Mouse (Mus musculus): ENCODE results near the gene Lmo7.

The Lmo7 gene

DNA sequence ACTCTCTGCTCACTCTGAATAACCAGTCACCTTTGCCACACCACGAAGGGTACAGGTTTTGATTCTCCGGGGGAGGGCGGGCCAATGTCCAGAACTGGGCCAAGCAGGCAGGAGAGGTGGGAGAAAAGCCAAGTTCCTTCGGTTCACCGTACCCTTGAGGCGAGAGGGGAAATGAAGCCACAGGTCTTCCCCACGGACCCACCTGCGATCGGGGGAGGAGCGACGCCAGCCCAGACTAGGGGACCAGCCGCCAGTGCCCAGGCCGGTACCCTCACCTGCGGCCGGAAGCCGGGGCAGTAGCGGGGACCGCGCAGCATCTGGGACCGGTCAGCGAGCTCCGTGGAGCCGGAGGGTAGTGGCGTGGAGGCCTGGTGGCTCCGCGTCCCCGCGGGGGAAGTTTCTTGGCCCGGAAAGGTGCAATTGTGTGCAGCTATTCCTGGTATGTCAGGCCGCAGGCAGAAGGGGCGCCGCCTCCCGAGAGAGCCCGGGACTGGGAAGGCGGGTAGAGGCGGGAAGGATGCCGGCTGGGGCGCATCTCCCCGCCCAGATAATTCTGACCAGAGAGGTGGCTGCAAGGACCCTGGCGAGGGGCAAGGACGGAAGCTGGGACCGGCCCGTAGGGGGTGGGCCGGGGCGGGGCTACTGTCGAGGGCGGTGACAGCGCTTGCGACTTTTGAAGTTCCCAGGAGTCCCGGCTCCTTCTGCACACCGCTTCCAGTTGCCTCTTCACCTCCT is at the start of gene Lmo7, which contains the start of gene Gm9922:
Gene Lmo7, plus strand, starts transcription at position 721 of the 735 bp plus-strand sequence.
Gene Gm9922, minus strand, starts transcription at position 578 of the 735 bp plus-strand sequence.
- peak; percentile 70 for DNase-seq (ENCODE audit: low spot score)

DNA sequence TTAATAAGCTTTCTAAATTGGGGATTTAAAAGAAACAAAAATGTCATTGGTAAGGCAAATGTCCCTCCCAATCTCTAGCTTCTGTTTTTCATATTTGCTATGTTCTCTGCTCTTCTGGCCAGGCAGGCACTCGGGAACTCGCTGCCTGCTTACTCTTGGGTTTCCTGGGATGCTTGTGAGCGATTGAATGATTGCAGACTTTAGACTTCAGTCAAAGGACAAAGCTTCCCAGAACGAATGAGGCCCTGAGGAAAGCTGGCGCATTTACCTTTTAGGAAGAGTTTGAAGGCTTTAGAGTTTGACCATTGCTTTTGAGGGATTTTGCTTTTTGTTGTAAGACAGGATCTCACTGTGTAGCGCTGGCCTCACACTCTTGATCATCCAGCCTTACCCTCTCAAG is 42.1 kb upstream of the Lmo7 start:
- DNase-seq (ENCODE audit: low spot score) = no peak

DNA sequence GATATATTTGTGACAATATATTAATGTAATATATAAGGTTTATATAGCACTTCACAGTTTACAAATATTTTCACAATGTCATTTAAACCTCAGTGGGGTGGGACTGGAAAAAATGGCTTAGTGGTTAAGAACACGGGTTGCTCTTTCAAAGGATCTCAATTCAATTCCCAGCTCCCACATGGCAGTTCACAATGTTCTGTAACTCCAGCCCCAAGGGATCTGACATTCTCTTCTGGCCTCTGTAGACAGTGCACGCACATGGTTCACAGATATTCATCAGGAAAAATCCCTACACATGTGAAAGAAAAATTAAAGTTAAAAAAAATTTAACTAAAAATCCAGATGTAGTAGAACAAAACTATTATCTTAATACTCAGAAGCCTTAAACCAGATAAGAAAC is 41.4 kb upstream of the Lmo7 start:
- no peak for DNase-seq (ENCODE audit: low spot score)

DNA sequence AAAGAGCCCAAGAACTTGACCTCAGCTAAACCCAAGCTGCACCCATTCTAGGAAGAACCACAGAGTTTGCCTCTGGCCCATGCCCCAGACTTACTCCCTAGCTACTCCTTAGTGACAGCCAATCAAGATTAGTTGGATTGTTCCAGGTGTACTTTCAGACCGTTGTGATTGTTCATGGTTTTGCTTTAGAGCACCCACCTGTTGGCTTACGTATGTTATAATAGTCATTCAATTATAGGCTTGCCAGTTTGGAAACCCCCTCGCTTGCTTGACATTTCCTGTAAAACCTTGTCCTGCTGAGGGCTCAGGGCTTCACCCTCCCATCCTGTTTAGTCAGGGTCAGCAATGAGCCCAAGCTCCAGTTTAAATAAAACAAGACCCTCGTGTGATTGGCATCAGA is 25.3 kb upstream of the Lmo7 start:
- DNase-seq (ENCODE audit: low spot score) = no peak

DNA sequence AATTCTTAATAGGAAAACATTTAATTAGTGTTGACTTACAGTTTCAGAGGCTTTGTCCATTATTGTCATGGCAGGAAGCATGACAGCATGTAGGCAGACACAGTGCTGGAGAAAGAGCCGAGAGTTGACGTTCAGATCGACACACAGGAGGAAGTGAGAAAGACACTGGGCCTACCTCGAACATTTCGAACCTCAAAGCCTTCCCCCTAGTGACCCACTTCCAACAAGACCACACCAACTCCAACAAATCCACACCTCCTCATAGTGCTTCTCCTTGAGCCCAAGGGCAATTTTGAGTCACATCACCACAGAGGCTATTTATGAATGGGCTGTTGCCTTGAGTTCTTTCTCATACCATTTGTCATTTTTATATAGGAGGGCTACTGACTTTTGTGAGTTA is 22.7 kb upstream of the Lmo7 start:
- no peak for DNase-seq (ENCODE audit: low spot score)

DNA sequence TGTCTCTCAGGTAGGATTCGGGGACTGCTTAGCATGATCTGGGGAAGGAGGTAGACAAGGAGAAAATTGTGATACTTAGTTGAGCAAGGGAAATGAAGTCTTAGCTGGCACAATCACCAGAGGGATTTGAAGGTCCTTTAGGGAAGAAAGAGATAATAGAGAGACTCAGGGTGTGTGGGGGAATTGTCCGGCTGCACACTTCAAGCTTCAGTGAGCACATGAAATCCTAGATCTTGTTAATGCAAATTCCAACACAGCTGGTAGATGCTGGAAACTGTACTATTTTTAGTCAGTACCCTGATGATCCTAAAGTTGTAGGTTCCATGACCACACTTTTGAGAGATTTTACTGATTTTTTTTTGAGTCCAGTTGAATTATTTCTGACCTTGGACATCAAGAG is 15.3 kb upstream of the Lmo7 start:
- no peak for DNase-seq (ENCODE audit: low spot score)

DNA sequence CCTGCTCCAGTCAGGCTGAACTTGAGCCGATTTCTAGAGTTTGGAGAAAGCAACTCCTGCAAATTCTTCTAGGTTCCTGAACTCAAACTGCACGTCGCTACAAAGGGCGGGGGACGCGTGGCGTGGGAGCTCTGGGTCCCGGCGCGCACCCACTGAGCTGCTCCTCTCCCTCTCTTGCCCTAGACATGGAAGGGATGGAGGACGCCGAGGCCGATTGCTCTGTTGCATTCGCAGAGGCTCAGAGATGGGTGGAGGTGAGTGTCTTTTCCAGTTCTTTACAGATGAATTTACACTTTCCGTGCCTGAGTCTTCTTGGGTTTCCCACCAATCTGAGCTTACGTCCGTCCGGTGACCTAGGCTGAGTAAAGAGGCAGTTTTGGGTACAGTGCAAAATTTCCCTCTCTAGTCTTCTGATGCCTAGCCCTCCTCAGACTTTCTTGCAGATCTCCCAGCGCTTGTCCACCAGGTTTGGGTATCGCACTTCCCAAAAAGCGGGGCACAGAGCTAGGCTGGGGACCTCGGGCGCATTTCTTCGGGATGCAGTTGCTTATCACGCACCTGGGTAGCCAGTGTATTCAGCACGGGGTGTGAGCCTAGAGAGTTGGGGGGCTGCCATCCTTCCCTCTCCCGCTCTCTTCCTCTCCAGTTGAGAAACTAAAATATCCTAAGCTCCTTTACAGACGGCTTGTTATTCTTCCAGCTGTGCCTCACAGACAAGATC is 375 bp downstream of the Lmo7 start:
- no peak for DNase-seq (ENCODE audit: low spot score)

DNA sequence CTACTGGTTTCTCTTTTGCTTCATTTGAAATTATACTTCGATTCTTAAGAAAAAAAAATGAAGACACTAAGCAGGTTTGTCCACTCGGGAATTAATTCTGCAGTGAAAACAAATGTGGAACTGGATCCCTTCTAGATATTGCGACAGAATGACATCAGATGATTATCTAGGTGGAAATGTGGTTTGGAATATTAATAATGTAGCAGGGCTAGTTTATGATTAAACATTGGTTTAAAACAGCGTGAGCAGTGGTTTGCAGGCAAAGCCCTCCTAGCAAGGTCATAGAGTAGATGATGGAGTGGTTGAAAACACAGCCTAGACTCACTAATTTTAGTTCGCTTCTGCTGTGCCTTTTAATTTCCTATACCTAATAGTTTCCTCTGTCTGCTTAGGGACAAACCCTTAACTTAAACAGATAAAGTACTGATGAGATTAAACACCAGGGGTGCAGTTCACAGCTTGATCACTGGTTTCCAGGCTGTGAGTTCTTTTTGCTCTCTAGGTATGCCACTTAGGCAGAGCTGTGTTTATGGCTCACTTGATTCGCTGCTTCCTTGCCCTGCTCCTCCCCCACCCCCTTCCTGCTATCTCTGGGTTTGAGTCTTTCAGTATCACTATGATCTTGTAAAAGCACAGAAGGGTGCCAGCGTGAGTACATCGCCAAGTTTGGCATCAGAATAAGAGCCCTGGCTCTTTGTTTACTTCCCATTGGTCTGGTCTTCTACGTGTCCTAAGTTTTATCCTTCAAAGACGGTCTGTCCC is 4.0 kb downstream of the Lmo7 start:
- DNase-seq (ENCODE audit: low spot score) = no peak

DNA sequence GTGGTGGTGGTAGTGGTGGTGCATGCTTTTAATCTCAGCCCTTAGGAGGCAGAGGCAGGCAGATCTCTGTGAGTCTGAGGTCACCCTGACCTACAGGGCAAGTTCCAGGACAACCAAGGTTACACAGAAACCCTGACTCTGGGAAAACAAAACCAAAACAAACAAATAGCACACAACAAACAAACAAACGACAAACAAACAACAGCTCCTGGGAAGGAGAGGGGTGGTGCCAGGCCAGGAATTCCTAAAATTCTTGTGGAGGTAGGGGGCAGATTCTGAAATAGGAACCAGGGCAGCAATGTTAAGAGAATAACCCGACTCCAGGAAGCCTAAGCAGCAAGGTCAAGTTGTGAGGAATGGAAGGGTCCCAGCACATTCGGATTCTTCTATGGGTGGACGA is 7.7 kb downstream of the Lmo7 start:
- DNase-seq (ENCODE audit: low spot score) = no peak

DNA sequence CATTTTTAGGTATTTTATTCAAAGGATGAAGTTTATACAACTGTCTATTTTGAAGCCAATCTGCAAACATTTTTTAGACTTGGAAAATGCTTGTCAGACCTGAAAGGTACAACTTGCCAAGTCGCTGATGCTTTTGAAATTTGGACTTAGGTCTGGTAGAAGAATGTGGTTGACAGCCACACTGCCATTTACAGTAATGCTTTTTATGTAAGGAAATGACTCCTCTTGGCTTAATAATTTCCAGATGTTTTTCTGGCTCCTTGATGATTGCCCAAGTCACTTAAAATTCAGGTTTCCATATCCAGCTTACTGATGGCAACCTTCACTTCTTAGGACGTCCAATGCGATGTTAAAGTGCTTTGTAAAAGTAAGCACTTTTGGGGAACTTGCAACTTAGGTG is 16.9 kb downstream of the Lmo7 start:
- DNase-seq (ENCODE audit: low spot score) = no peak

DNA sequence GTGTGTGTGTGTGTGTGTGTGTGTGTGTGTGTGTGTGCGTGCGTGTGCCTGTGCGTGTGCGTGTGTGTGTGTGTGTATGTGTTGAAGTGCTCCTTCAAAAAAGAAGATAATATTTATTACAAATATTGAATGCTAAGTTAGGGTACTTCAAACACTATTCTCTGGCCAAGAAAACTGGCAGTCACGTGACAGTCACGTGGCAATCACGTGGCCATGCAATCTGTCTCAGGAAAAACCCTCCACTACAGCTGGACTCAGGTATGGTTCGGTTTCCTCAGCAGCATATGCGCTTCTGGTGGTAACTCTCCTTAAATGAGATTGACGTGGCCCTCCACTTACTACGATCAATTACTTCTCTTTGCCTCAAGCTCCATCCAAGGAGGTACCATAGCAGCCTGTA is 18.1 kb downstream of the Lmo7 start:
- no peak for DNase-seq (ENCODE audit: low spot score)

DNA sequence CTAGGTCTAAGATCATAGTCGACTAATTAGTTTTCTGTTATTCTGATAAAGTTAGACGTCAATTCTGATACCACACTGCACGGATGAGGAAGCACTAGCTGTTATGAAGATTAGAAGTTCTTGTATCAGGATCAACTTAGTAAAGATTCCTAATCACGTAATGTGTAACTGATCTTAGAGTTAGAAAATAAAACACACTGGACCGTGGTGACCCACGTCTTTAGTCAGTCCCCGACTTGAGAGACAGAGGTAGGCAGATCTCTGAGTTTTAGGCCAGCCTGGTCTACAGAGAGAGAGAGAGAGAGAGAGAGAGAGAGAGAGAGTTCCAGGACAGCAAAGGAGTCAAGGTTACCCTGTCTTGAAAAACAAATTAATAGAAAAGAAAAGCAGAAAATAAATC is 18.7 kb downstream of the Lmo7 start:
- no peak for DNase-seq (ENCODE audit: low spot score)

DNA sequence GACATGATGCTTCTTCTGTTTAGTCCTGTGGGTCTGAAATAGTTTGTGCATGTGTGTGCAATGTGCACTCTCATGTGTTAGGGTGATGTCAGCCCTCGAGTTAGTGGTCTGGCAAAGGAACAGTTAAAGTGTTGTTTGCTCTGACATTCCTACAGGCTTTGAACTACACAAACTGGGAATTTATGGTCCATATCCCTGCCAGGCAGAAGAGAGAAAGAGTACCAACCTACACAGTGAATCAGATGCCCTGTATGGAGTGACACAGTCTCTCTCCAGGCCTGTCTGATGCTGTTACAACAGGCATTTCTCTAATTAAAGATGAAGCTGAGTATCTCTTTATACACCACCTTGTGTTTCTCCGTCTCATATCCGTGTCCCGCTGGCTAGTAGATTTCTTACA is 21.2 kb downstream of the Lmo7 start:
- DNase-seq (ENCODE audit: low spot score) = no peak

DNA sequence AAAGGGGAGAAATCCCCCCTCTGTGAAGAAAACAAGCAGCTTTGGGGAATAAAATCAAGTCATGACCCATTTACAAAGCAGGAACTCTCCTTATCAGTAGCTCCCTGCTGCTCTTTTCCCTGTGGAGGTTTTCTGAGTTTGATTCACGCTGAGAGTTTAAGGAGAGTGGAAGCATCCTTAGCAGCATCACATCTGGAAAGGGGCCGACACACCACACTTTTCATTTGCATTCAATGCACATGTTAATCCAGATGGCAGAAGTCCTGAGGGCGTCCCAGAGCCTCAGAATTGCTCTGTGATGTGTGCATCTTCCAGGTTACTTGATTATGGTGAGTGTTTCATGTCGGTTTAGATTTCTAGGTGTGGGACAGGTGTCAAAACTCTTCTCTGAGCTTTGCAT is 25.7 kb downstream of the Lmo7 start:
- no peak for DNase-seq (ENCODE audit: low spot score)

DNA sequence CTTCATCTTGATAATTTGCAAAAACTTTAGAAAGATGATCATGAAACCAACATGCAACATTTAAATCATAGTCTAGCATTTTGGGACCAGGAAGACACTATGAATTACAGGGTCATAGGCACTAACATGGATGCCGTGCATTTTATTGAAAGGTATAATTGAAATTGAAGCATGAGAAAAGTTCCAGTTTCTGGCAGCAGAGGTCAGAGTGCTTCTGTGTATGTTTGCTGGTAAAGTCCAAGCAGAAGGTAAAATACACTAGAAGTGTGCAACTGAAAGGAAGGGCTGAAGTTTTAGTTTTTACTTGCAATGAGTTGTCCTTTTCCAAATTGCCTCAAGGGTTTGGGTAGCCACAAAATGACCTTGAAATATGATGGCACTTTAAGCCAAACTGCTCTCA is 32.5 kb downstream of the Lmo7 start:
- DNase-seq (ENCODE audit: low spot score) = no peak

DNA sequence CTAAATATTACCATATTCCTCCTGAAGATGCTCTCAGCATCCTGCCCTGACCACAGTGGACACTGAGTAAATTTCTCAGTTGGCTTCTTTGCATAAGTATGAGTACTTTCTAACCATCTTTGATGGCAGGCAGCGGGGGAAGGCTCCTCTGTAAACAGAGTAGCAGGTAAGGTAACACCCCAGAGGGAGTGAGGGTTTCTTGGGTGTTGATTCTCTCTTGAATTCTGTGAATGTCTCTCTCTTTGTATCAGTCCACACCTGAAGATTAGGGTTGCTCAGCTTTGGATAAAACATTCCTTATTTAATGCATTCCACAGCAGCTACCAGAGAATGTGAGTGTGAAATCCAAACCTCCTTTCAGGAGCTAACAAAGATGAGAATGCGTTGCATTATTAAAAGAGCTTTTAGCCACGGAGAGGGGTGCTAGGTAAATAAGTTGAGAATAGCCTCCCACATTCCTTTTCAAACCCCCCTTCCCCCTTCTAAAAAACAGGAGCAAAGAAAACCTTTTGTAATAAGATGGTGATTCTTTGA is 34.1 kb downstream of the Lmo7 start:
- no peak for DNase-seq (ENCODE audit: low spot score)

DNA sequence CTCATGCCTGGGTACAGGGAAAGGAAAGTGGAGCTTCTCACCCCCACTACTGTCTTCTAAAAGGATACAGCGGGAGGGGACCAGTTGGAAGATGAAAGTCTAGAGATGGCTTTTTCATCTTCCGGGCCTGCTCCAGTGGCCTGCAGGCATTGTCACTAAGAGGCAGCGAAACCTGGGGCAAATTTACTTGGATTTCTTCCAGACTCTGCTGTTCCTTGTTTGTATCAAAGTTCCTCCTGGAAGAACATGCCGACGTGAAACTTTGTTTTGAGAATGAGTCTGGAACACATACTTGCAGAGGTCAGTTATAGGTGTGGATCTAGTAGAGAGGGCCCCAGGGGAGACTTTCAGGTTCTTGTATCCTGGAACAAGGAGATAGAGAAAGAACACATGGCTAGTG is 41.6 kb downstream of the Lmo7 start:
- no peak for DNase-seq (ENCODE audit: low spot score)

DNA sequence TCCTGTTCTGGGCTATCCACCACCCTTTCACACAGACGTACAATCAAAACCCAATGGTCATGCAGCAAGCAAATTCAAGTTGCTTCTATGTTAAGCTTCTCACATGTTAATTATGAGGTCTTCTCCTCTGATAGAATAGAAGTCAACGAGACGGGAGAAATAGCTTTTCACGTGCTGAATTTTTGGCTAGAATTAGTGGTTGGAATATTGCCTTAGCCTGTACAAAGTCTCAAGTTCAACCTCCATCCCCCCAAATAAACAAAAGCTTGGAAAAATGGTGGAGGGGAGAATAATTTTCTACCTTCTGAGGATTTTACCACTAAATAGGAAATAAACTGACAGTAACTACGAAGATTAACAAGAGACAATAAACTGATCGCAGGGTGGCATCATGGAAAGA is 42.0 kb downstream of the Lmo7 start:
- no peak for DNase-seq (ENCODE audit: low spot score)

DNA sequence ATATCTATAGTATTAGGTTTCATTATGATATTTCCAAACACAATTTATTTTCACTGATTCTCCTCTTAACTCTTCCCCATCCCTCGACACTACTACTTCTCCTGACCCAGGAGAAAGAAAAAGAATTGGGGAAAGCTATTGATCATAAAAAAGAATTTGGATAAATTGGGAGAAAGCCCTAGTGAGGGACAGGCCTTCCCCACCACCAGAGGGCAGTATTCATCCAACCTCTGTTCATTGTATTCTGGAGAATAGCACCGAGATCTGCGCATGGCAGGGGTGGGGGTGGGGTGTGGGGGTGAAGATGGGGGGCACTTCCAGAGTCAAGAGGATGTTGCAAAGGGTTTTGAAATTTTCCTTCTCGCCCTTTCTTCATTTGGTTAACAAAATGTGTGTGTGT is 44.9 kb downstream of the Lmo7 start:
- DNase-seq (ENCODE audit: low spot score) = no peak

DNA sequence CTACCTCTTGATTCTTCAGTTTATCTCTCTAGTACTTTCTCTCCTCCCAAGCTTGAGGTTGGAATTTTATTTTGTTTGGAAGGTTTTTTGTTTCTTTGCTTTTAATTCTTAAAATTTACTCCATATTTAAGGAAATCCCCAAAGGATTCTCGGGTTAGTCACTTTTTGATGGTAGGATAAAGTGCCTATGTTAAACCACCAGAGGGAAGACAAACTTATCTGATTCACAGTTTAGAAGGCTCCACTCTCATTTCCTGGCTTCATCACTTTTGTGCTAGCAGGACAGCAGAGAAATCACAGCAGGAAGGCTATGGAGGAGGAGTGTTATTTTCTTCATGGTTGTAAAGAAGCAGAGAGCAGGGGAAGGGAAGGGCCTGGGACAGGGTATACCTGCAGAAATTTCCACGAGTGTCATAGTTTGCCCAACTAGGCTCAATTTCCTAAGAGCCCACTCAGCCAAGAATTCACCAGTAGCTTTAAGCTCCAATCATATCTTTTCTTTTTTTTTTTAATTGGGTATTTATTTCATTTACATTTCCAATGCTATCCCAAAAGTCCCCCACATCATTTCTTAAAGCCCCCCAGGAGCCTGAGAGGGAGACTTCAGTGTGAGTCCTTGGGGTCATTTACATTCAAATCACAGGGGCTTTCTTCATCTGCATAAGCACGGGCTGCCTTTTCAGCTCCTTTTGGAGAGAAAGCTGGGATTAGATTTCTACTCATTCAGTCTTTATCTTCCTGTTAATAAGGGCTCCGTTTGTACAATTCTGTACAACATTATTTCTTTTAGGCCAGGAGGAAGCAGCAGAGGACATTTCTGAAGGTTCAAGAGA is 46.8 kb downstream of the Lmo7 start:
- no peak for DNase-seq (ENCODE audit: low spot score)

DNA sequence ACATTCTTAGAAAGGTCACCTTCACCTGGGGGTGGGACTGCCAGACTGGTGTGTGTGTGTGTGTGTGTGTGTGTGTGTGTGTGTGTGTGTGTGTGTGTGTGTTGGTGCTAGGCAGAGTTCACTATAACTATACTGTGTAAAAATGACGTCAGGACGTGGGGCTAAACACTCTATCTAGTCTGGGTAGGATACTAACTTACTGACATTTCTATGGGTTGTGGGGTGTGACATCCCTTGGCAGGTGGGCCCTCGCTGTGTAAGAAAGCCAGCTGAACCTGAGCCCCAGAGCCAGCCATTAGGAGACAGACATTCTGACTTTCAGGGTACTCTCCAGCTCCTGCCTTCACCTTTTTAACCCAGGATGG is 47.4 kb downstream of the Lmo7 start:
- no peak for DNase-seq (ENCODE audit: low spot score)

DNA sequence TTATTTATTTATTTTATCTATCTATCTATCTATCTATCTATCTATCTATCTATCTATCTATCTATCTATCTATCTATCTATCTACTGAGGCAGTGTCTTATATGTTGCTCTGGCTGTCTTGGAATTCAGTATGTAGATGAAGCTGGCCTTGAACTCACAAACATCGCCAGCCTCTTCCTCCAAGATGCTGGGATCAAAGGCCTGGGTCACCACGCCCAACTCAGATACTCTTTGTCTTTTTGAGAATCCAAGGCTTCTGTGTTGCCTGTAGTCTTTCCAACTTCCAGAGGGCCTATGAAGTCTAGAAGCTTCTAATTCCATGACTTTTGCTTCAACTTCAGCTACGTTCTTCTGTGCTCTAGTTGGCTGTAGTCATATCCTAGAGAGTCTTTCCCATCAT is 48.7 kb downstream of the Lmo7 start:
- DNase-seq (ENCODE audit: low spot score) = no peak

Data from ovary, adult 18-20 months (tissue).